Mouse (Mus musculus) lung, adult 2 months (tissue): ENCODE results near the gene Rundc1. TPM values are rescaled to one million over a fixed set of nuclear protein-coding genes. Genes with fewer than 3 reads are reported as not detected.
"Not testable (repeated sequence)": the region's sequence is repeated elsewhere in the genome, so short reads cannot be mapped to it uniquely, and the experiment has no call there.

ENCODE experiments used
- DNase-seq: peaks from one replicate; pipeline ENCODE4 v3.0.0; 2022
- H3K4me1 ChIP-seq: fragments of 200-500 bp; 2 replicates; pipeline ENCODE4 v1.6.1; 2011; ENCODE audit warnings: low read length; ENCODE audit not compliant: control insufficient read depth, insufficient read depth
- H3K4me3 ChIP-seq: fragments of 200-500 bp; replicated peaks from 2 replicates; pipeline ENCODE3; 2011; ENCODE audit warnings: low read depth, mild to moderate bottlenecking, control low read depth, low read length; ENCODE audit errors: extremely low read depth
- CTCF ChIP-seq: fragments of 200-500 bp; IDR thresholded peaks from 2 replicates; pipeline ENCODE4 v1.5.1; 2011; ENCODE audit warnings: mild to moderate bottlenecking, low read length, control low read depth; ENCODE audit not compliant: insufficient read depth
- POLR2A ChIP-seq: fragments of 200-500 bp; IDR thresholded peaks from 2 replicates; pipeline ENCODE4 v1.6.1; 2011; ENCODE audit warnings: low read depth, mild to moderate bottlenecking, control low read depth, low read length, borderline replicate concordance; ENCODE audit errors: extremely low read depth
- WGBS: fragments of 180-500 bp; shearing (Covaris S2); methylation state at CpG from one replicate; pipeline ENCODE4 v1.1.7; 2018; 5-methylcytosine and 5-hydroxymethylcytosine counted together
- polyA plus RNA-seq: library from polyadenylated mRNA; depleted of rRNA; stranded (reverse); fragments of >200 nt; gene quantifications from 2 replicates; pipeline ENCODE4 v1.2.3, GENCODE M21; 2012

The Rundc1 gene
- polyA plus RNA-seq, 1 experiment, result 22.4 TPM

DNA sequence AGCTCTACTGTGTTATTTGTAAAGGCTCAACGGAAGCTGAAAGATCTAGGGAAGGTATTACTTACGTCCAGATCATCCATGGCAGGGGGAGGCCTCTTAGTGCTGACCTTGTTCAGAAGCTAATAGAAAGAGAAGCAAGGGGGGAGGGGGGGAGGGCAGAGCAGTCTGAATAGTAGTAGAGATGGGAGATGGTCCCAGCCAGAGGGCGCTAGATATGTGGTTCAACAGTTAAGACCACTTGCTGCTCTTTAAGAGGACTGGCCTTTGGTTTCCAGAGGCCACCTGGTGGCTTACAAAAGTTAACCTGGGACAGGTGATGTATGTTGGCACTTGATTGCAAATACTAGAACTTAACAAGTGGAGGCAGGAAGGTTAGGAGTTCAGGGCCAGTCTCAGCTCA, 5.3 kb upstream of the Rundc1 start:
- DNase-seq, result no peak
- WGBS, result 43% methylated on average over 3 of the region's 3 CpGs
- TF ChIP-seq CTCF (0 out of 2 replicates have a peak, but pooled peaks have one; percentile 4), POLR2A (no peak)
- Histone ChIP-seq H3K4me3 (no peak overlapping the region), H3K4me1 (peaks cover 11% of the 10 kb centered on the region; the same call in 1 of the 2 replicates)

DNA sequence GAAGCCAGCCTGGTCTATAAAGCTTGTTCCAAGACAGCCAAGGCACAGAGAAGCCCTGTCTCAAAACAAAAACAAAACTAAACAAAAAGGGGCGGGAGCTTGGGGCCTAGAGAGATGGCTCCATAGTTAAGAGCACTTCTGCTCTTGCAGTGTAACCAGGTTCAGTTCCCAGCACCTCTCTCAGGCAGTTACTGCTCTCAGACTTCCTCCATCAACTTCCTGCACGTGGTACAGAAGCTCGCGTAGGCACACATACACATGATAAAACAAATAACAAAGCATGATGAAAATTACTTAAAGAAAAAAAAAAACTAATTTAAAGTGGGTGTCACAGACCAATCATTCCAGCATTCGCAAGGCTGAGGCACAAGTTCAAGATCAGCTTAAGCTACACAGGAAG, 4.7 kb upstream of the Rundc1 start:
- peaks cover 11% of the 10 kb centered on the region; the same call in 1 of the 2 replicates for H3K4me1 ChIP-seq
- TF ChIP-seq POLR2A (no peak), CTCF (no peak)
- DNase-seq, result no peak
- 81% methylated on average over 5 of the region's 5 CpGs for WGBS
- no peak overlapping the region for H3K4me3 ChIP-seq

- no peak for TF ChIP-seq CTCF
- TF ChIP-seq POLR2A, result no peak
- peaks cover 11% of the 10 kb centered on the region for H3K4me1 ChIP-seq
- DNase-seq, result no peak
- WGBS, result 4% methylated on average over 23 of the region's 23 CpGs
- H3K4me3 ChIP-seq, result peak within 1 kb of the TSS; percentile 80
Observed at GRCm38 (mm10) chr11:101424105-101424851, 607 bp upstream of the Rundc1 start, which contains the start of gene Gm27029. Gm27029 (minus strand) TSS chr11:101424796.

- WGBS, result 41% methylated on average over 8 of the region's 8 CpGs
- H3K4me1 ChIP-seq, result peaks cover 11% of the 10 kb centered on the region
- H3K4me3 ChIP-seq, result no peak overlapping the region
- no peak for DNase-seq
- no peak for TF ChIP-seq CTCF
- no peak for TF ChIP-seq POLR2A
Observed at GRCm38 (mm10) chr11:101426165-101426564, 1.3 kb downstream of the Rundc1 start.

DNA sequence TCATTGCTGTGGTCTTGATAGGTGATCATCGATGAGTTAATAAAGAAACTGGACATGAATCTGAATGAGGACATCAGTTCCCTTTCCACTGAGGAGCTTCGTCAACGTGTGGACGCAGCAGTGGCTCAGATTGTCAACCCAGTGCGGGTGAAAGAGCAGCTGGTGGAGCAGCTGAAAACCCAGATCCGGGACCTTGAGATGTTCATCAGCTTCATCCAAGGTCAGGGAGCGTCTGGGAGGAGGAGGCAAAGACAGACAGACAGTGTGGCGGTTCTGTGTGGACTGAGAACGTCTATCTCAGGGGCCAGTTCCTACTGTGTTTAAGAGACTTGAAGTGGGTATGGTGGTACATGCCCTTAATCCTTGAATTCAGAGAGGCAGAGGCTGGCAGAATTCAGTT, 6.4 kb downstream of the Rundc1 start:
- WGBS, result 90% methylated on average over 9 of the region's 9 CpGs
- Histone ChIP-seq H3K4me1 (peaks cover 3% of the 10 kb centered on the region; the same call in 1 of the 2 replicates), H3K4me3 (no peak overlapping the region)
- DNase-seq, result no peak
- TF ChIP-seq CTCF (no peak), POLR2A (no peak)

DNA sequence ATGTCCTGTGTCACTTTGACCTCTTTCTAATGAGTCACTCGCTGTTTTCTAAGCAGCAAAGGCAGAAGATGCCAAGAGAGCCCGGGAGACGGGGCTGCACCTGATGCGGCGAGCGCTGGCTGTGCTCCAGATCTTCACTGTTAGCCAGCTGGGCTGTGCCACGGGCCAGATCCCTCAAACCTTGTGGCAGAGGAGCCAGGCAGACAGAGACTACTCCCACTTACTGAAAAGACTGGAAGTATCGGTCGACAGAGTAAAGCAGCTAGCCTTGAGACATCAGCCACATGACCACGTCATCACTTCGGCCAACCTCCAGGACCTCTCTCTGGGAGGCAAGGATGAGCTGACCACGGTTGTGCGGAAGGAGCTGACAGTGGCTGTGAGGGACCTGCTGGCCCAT, 8.5 kb downstream of the Rundc1 start:
- H3K4me1 ChIP-seq, result peaks cover 3% of the 10 kb centered on the region; the same call in 1 of the 2 replicates
- no peak overlapping the region for H3K4me3 ChIP-seq
- no peak for TF ChIP-seq POLR2A
- no peak for TF ChIP-seq CTCF
- DNase-seq, result no peak
- WGBS, result 84% methylated on average over 13 of the region's 13 CpGs

- no peak for TF ChIP-seq CTCF
- TF ChIP-seq POLR2A, result no peak
- H3K4me1 ChIP-seq, result peaks cover 3% of the 10 kb centered on the region; the same call in 1 of the 2 replicates
- WGBS, result 45% methylated on average over 4 of the region's 4 CpGs
- DNase-seq, result no peak
- no peak overlapping the region for H3K4me3 ChIP-seq
Observed at GRCm38 (mm10) chr11:101435831-101436230, 10.9 kb downstream of the Rundc1 start.

- no peak overlapping the region for H3K4me3 ChIP-seq
- no peak for TF ChIP-seq CTCF
- TF ChIP-seq POLR2A, result no peak
- 92% methylated on average over 4 of the region's 4 CpGs for WGBS
- DNase-seq, result no peak
- peaks cover 3% of the 10 kb centered on the region; the same call in 1 of the 2 replicates for H3K4me1 ChIP-seq
Observed at GRCm38 (mm10) chr11:101436916-101437315, 12.0 kb downstream of the Rundc1 start.

- WGBS, result 57% methylated on average over 3 of the region's 3 CpGs
- H3K4me1 ChIP-seq, DNase-seq, H3K4me3 ChIP-seq: not testable (repeated sequence)
Observed at GRCm38 (mm10) chr11:101438006-101438405, 13.1 kb downstream of the Rundc1 start.

- DNase-seq, H3K4me1 ChIP-seq: not testable (repeated sequence)
- H3K4me3 ChIP-seq, result peak overlapping the region; percentile 21
- 32% methylated on average over 15 of the region's 15 CpGs for WGBS
Observed at GRCm38 (mm10) chr11:101441450-101442126, 16.7 kb downstream of the Rundc1 start.
